Mouse (Mus musculus) liver, embryonic 13.5 days (tissue): Measurements from ENCODE around the gene Ulk4. TPM values are rescaled to one million over a fixed set of nuclear protein-coding genes. Genes with fewer than 3 reads are reported as not detected.
A peak's percentile ranks its signal among the peaks of the same experiment; 100 is the strongest.

Experiments used
- ATAC-seq: fragments of 200-750 bp; cut with Nextera tagmentation; 2 replicates; pipeline ENCODE4 v1.8.0; 2017; ENCODE audit warnings: low read depth, mild to moderate bottlenecking, moderate number of reproducible peaks, moderate library complexity
- DNase-seq: peaks from one replicate; pipeline ENCODE4 v3.0.0; 2022
- H3K27ac ChIP-seq: fragments of 300-500 bp; sonication (generic); 2 replicates; pipeline ENCODE4 v1.5.1; 2015; ENCODE audit warnings: moderate library complexity, mild to moderate bottlenecking, inconsistent platforms
- H3K27me3 ChIP-seq: fragments of 300-500 bp; sonication (generic); 2 replicates; pipeline ENCODE4 v1.6.1; 2015; ENCODE audit warnings: mild to moderate bottlenecking, inconsistent platforms
- H3K36me3 ChIP-seq: fragments of 300-500 bp; sonication (generic); 2 replicates; pipeline ENCODE4 v1.6.1; 2015; ENCODE audit warnings: mild to moderate bottlenecking, inconsistent platforms
- H3K4me1 ChIP-seq: fragments of 300-500 bp; sonication (generic); replicated peaks from 2 replicates; pipeline ENCODE4 v1.6.1; 2015; ENCODE audit warnings: inconsistent platforms
- H3K4me2 ChIP-seq: fragments of 300-500 bp; sonication (generic); 2 replicates; pipeline ENCODE4 v1.6.1; 2015; ENCODE audit warnings: inconsistent platforms, mild to moderate bottlenecking, moderate library complexity
- H3K4me3 ChIP-seq: fragments of 300-500 bp; sonication (generic); replicated peaks from 2 replicates; pipeline ENCODE4 v1.5.1; 2015; ENCODE audit warnings: mild to moderate bottlenecking, inconsistent platforms
- H3K9ac ChIP-seq: fragments of 300-500 bp; sonication (generic); 2 replicates; pipeline ENCODE4 v1.6.1; 2015; ENCODE audit warnings: mild to moderate bottlenecking, inconsistent platforms
- H3K9me3 ChIP-seq: fragments of 300-500 bp; sonication (generic); replicated peaks from 2 replicates; pipeline ENCODE4 v1.6.1; 2016; ENCODE audit warnings: inconsistent platforms
- WGBS: fragments of 180-500 bp; shearing (Covaris S2); methylation state at CpG from one replicate; pipeline ENCODE4 v1.1.7; 2015; ENCODE audit not compliant: insufficient replicate concordance; 5-methylcytosine and 5-hydroxymethylcytosine counted together
- polyA plus RNA-seq: library from polyadenylated mRNA; unstranded; fragments of >200 nt; fragmentation: Nextera tagmentation; extraction: Ambion mirVana; gene quantifications from 2 replicates; pipeline ENCODE4 v1.2.1, GENCODE M21; 2015

The Ulk4 gene
- polyA plus RNA-seq, 1 experiment from 2014 or later = 37.0 TPM

DNA sequence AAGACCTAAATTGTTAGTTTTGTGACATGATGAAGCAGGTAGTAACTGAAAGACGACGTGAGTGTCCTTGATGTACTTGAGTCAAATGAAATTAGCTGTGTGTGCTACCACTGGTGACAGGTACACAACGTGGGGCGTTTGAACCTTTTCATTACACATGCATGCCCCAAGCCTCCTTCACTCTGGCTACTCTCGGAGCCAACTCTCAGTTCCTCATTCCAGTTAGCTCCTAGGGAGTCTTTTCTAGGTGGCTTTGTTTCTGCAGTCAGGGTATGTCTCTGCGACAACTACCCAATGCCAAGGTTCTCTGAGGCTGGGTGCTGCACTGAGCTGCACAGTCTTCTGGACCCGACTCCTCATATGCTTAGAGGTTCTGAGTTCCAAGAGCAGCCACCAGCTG lies 100.6 kb downstream of the Ulk4 start:
- Histone ChIP-seq H3K4me2 (no peak overlapping the region), H3K27ac (no peak overlapping the region), H3K9ac (no peak overlapping the region), H3K27me3 (no peaks in the 10 kb centered on the region), H3K36me3 (no peaks in the 10 kb centered on the region), H3K4me3 (no peak overlapping the region), H3K9me3 (no peaks in the 10 kb centered on the region), H3K4me1 (no peaks in the 10 kb centered on the region)
- ATAC-seq (no peak), DNase-seq (no peak)
- WGBS = 65% methylated on average over 7 of the region's 7 CpGs

DNA sequence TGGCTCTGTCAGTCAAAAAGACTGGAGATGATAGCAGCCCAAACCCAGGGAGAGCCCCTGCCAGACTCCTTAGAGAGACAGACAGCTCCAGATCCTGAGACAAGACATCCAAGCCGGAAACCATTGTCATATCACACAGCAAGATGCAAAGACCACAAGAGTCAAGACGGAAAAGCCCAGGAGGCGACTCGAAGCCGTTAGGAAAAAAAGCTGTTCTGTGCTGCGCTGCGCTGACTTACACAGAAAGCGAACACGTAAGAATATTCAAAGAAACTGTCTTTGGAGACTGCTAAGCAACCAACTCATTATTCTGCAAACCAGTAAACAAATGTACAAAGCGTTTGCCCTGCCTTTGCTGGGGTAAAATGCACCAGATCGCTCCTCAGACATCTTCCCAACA lies 101.8 kb downstream of the Ulk4 start:
- ATAC-seq = no peak
- Histone ChIP-seq H3K27me3 (no peaks in the 10 kb centered on the region), H3K27ac (no peak overlapping the region), H3K4me2 (no peak overlapping the region), H3K36me3 (no peaks in the 10 kb centered on the region), H3K9me3 (no peaks in the 10 kb centered on the region), H3K4me3 (no peak overlapping the region), H3K9ac (no peak overlapping the region), H3K4me1 (no peaks in the 10 kb centered on the region)
- WGBS = 77% methylated on average over 11 of the region's 11 CpGs
- DNase-seq = no peak

DNA sequence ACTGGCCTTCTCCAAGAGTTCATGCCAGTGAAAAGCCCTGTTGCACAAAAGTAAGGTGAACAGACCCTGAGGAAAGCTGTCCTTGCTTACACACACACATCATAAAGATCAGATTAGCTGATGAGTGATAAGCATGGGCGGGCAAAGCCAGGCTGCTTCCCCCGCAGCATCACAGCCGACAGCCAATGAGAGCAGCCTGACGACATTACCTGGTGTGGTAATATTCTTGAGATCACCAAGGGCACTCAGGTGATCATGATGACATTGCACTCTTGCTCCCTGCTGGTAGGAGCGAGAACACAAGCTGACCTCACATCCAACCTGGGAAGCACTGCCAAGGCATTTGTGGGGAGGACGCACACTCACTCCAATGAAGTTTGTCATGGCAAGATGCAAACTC lies 104.9 kb downstream of the Ulk4 start:
- H3K27ac ChIP-seq = no peak overlapping the region
- no peak overlapping the region for H3K9ac ChIP-seq
- H3K36me3 ChIP-seq = no peaks in the 10 kb centered on the region
- H3K4me2 ChIP-seq = no peak overlapping the region
- no peak for ATAC-seq
- no peak for DNase-seq
- no peaks in the 10 kb centered on the region for H3K4me1 ChIP-seq
- H3K27me3 ChIP-seq = no peaks in the 10 kb centered on the region
- WGBS = 73% methylated on average over 6 of the region's 6 CpGs
- H3K9me3 ChIP-seq = no peaks in the 10 kb centered on the region
- no peak overlapping the region for H3K4me3 ChIP-seq

DNA sequence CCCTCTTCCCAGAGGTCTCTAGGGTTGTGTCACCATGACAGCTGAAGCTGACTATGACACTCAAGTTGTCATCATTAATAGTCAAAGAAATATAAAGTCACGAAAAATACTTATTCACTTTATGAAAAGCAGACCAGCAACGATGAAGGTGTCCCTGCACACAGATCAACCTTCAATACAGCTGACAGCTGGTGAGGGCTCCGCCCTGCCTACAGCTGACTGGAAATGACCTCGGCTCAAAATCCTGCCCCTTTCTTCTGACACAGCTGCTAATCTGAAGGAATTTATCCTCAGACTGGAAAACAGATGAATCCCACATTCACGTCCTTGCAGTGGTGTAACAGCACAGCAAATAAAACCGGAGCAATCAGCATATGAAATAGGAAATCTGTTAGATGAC lies 105.4 kb downstream of the Ulk4 start:
- no peak for ATAC-seq

DNA sequence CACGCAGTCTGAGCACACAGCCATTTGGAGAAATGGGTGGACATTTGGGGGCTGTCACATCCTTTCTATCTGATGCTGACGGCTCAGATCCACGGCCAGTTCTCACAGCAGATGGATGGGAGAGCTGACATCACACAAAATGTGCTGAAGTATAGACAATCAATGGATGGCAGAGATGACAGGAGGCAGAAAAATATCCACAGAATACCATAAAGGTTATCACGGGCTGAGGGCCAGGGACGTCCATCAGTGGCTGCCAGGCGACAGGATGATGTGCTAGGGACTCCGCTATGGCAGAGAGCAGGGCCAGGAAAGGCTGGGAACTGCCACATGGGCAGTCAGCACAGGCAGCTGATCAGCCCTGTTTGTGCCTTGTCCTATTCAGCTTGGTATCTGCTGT lies 112.4 kb downstream of the Ulk4 start:
- no peak for DNase-seq
- ATAC-seq = no peak
- Histone ChIP-seq H3K9me3 (no peaks in the 10 kb centered on the region), H3K36me3 (no peaks in the 10 kb centered on the region), H3K4me1 (no peaks in the 10 kb centered on the region), H3K4me3 (no peak overlapping the region), H3K9ac (no peak overlapping the region), H3K27ac (no peak overlapping the region), H3K27me3 (no peaks in the 10 kb centered on the region), H3K4me2 (no peak overlapping the region)
- WGBS = 67% methylated on average over 7 of the region's 7 CpGs

More for the DNA sequence above, 105.4 kb downstream of the Ulk4 start:
- H3K9me3 ChIP-seq = no peaks in the 10 kb centered on the region
- no peaks in the 10 kb centered on the region for H3K36me3 ChIP-seq
- no peak overlapping the region for H3K4me2 ChIP-seq
- DNase-seq = no peak
- no peak overlapping the region for H3K9ac ChIP-seq
- H3K27me3 ChIP-seq = no peaks in the 10 kb centered on the region
- 61% methylated on average over 6 of the region's 6 CpGs for WGBS
- H3K27ac ChIP-seq = no peak overlapping the region
- no peak overlapping the region for H3K4me3 ChIP-seq
- H3K4me1 ChIP-seq = no peaks in the 10 kb centered on the region

DNA sequence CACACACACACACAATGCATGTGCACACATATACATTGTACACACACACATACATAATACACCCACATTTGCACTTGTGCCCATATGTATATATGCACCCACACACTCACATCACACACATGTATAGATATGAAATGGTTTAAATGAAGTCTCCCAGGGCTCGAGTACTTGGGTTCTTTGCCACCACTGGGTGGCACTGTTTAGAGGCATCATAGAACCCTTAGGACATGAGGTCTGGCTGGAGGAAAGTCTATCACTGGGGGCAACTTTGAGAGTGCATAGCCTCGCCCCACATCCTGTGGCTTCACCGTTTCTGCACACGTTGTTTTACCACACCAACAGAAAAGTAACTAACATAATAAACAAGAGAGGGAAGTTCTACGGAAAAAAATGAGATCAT lies 114.2 kb downstream of the Ulk4 start:
- DNase-seq (no peak), ATAC-seq (no peak)
- 27% methylated on average over 5 of the region's 5 CpGs for WGBS
- H3K4me2 ChIP-seq = no peak overlapping the region
- no peak overlapping the region for H3K9ac ChIP-seq
- H3K36me3 ChIP-seq = no peaks in the 10 kb centered on the region
- H3K27me3 ChIP-seq = no peaks in the 10 kb centered on the region
- no peak overlapping the region for H3K4me3 ChIP-seq
- no peak overlapping the region for H3K27ac ChIP-seq
- no peaks in the 10 kb centered on the region for H3K9me3 ChIP-seq
- no peaks in the 10 kb centered on the region for H3K4me1 ChIP-seq

DNA sequence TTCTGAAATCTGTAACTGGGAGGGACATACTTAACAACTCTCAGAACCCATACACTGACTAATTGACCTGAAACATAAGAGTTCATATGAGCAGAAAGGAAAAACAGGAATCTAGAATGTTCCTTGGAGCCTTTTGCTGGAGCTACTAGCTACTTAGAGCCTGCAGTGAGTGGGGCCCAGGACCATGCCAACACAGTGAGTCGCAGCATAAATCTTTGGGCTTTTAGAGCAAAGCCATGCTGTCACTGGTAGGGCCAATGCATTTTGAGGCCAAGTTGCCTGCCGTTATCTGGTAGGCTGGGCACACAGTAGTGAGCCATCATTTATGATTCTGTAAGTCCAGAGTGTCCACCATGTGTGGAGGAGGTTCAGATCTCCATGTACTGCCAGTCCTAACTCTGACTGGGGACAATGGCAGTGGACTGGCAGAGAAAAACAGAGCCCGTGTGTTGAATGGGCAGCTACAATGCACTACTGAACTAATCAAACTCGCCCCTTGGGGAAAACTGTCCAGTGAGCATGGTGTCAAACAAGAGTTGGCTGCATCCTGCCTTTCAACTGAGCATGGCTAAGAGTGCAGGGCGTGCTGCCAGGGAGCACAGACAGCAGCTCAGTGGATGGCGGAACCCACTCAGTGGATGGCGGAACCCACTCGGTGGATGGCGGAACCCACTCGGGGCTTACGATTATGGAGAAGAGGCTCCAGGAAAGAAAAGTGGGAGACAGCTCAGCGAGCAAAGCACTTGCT lies 115.0 kb downstream of the Ulk4 start:
- Histone ChIP-seq H3K27me3 (no peaks in the 10 kb centered on the region), H3K4me2 (no peak overlapping the region), H3K9me3 (no peaks in the 10 kb centered on the region), H3K4me3 (no peak overlapping the region), H3K36me3 (no peaks in the 10 kb centered on the region), H3K27ac (no peak overlapping the region), H3K4me1 (no peaks in the 10 kb centered on the region), H3K9ac (no peak overlapping the region)
- DNase-seq = no peak
- 73% methylated on average over 12 of the region's 12 CpGs for WGBS
- ATAC-seq = no peak

DNA sequence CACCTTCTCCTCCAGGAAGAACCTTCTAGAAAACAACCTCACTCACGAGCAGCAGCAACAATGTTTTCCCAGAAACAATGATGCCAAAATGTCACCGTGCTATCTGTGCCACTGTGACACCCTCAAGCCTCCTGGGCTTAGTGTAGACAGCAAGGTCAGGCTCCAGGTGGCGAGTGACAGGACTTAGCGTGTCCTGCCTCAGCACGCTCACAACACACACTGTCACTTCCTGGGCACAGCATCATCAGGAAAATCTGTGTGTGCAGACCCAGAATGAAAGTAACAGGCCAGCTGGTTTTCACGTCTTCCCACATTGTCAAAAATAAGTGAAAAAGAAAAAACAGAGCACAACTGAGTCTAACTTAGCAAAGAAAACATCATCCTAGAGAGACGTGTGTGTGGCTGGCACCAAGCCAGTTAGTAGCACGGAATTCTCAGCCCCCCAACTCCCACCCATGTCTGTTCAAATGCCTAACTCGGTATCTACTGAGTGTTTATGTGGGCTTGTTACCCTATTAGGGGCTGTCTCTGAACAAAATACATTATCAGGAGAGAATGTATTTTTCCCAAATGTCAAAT lies 120.7 kb downstream of the Ulk4 start:
- no peak for ATAC-seq
- Histone ChIP-seq H3K9me3 (no peaks in the 10 kb centered on the region), H3K27ac (no peak overlapping the region), H3K4me1 (no peaks in the 10 kb centered on the region), H3K36me3 (no peaks in the 10 kb centered on the region), H3K27me3 (no peaks in the 10 kb centered on the region), H3K4me3 (no peak overlapping the region), H3K4me2 (no peak overlapping the region), H3K9ac (no peak overlapping the region)
- 53% methylated on average over 9 of the region's 9 CpGs for WGBS
- no peak for DNase-seq

DNA sequence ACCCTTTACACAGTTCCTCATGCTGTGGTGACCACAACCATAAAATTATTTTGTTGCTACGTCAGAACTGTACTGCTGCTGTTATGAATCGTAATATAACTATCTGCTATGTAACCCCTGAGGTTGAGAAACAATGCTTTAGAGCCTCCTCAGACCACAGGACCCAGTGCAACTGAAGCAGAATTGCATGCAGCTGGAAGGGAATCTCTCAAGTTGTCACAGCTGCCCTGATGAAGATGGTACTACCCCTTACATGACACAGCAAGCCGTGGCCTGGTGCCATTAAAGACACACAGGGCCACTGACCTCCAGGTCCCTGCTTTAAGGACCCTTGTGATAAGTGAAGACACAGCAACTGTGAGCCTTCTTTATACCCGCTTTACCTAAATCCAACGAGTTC lies 123.7 kb downstream of the Ulk4 start:
- no peaks in the 10 kb centered on the region for H3K27me3 ChIP-seq
- no peaks in the 10 kb centered on the region for H3K9me3 ChIP-seq
- H3K27ac ChIP-seq = no peak overlapping the region
- 70% methylated on average over 5 of the region's 5 CpGs for WGBS
- ATAC-seq (no peak), DNase-seq (no peak)
- no peak overlapping the region for H3K9ac ChIP-seq
- H3K4me2 ChIP-seq = no peak overlapping the region
- H3K4me3 ChIP-seq = no peak overlapping the region
- H3K36me3 ChIP-seq = no peaks in the 10 kb centered on the region
- no peaks in the 10 kb centered on the region for H3K4me1 ChIP-seq

DNA sequence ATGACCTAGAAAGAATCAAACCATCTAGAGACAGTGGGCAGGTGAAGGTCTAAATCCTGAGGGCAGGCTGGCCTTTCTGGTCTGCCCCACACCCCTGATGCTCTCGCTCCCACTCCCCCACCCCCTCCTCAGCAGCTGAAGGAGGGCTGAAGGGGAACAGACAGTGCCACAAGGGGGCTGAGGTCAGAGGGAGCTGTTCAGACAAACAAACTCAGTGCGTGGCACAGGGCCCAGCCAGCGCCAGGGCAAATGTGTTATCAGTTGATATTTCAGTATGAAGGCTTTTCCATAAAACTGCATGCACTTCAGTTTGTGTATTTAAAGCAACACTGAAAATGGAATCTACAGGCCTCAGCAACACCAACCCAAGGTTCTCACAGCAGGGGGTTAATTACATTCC lies 128.4 kb downstream of the Ulk4 start:
- Histone ChIP-seq H3K9me3 (no peaks in the 10 kb centered on the region), H3K4me3 (no peak overlapping the region), H3K36me3 (no peaks in the 10 kb centered on the region), H3K27me3 (no peaks in the 10 kb centered on the region), H3K4me2 (no peak overlapping the region), H3K27ac (no peak overlapping the region), H3K4me1 (no peaks in the 10 kb centered on the region), H3K9ac (no peak overlapping the region)
- WGBS = 43% methylated on average over 3 of the region's 3 CpGs
- ATAC-seq = no peak
- no peak for DNase-seq

DNA sequence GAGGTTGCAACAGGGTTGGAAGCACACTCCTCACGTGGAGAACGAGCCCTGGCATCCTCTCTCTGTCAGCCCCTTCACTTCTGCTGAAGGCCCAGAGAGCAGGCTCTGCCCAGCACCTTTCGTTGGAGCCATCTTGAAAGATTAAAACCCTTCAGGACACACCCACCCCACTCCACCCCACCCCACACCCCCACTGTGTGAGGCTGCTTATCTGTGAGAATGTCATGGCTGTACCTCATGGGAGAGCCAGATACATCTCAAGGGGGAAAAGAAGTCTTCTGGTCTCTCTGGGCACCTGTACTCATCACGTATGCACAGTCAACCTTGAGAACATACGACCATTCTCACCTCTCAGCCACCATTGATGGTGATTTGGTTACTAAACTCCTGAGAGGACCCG lies 133.8 kb downstream of the Ulk4 start:
- no peak for DNase-seq
- Histone ChIP-seq H3K4me2 (no peak overlapping the region), H3K27ac (no peak overlapping the region), H3K36me3 (no peaks in the 10 kb centered on the region), H3K27me3 (no peaks in the 10 kb centered on the region), H3K9me3 (no peaks in the 10 kb centered on the region), H3K4me3 (no peak overlapping the region), H3K4me1 (no peaks in the 10 kb centered on the region), H3K9ac (no peak overlapping the region)
- WGBS = 41% methylated on average over 6 of the region's 6 CpGs
- ATAC-seq = peak; percentile 71

DNA sequence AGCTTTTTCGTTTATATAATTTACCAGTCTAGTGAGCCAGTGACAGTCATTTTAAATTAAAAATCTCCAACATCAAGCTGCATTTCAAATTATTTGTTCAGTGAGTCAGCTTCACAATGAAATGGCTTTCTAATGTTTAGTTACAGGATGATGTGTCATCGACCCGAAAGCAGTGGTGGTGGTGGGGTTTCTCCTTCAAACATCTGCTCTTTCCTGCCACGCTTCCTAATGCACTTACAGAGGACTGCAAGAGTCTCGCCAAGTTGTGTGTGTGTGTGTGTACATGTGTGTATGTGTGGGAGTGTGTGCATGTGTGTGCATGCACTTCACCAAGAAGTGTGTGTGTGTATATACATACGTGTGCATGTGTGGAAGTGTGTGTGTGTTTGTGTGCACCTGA lies 144.4 kb downstream of the Ulk4 start:
- Histone ChIP-seq H3K4me1 (no peaks in the 10 kb centered on the region), H3K4me2 (no peak overlapping the region), H3K27me3 (no peaks in the 10 kb centered on the region), H3K9ac (no peak overlapping the region), H3K27ac (no peak overlapping the region), H3K36me3 (no peaks in the 10 kb centered on the region), H3K4me3 (no peak overlapping the region), H3K9me3 (no peaks in the 10 kb centered on the region)
- 40% methylated on average over 6 of the region's 6 CpGs for WGBS
- ATAC-seq (no peak), DNase-seq (no peak)
